Mouse (Mus musculus) fibroblast of lung, adult 2 months (primary cell): ENCODE data around the gene Pcyt1a.

ENCODE experiments used
- DNase-seq: peaks from one replicate; pipeline ENCODE4 v3.0.0-alpha.2; 2011; ENCODE audit warnings: low read depth

Gene Pcyt1a

GRCm38 (mm10) chr16:32509066-32509942 is 78.6 kb downstream of the Pcyt1a start:
- no peak for DNase-seq

GRCm38 (mm10) chr16:32510399-32511337 is 79.9 kb downstream of the Pcyt1a start:
- no peak for DNase-seq

GRCm38 (mm10) chr16:32511338-32511734 is 80.6 kb downstream of the Pcyt1a start:
- DNase-seq, result no peak

GRCm38 (mm10) chr16:32511827-32512490 is 81.2 kb downstream of the Pcyt1a start:
- no peak for DNase-seq

- DNase-seq, result no peak
Measured at GRCm38 (mm10) chr16:32512921-32513320, 82.2 kb downstream of the Pcyt1a start.

- no peak for DNase-seq
Measured at GRCm38 (mm10) chr16:32513401-32513800, 82.7 kb downstream of the Pcyt1a start.

- no peak for DNase-seq
Measured at GRCm38 (mm10) chr16:32513948-32514347, 83.2 kb downstream of the Pcyt1a start.

GRCm38 (mm10) chr16:32516006-32516962 is 85.6 kb downstream of the Pcyt1a start:
- DNase-seq, result peak; percentile 27

GRCm38 (mm10) chr16:32517785-32518481 is 87.2 kb downstream of the Pcyt1a start:
- DNase-seq, result no peak

GRCm38 (mm10) chr16:32519656-32520371 is 89.1 kb downstream of the Pcyt1a start:
- no peak for DNase-seq

GRCm38 (mm10) chr16:32520372-32520748 is 89.6 kb downstream of the Pcyt1a start:
- DNase-seq, result peak; percentile 40

- no peak for DNase-seq
Measured at GRCm38 (mm10) chr16:32522578-32523194, 92.0 kb downstream of the Pcyt1a start.

GRCm38 (mm10) chr16:32523462-32524243 is 92.9 kb downstream of the Pcyt1a start:
- no peak for DNase-seq

- no peak for DNase-seq
Measured at GRCm38 (mm10) chr16:32524244-32524615, 93.5 kb downstream of the Pcyt1a start.
